Mouse (Mus musculus) heart, postnatal 0 days (tissue): ENCODE results near the gene Ankrd44. TPM values are rescaled to one million over a fixed set of nuclear protein-coding genes. Genes with fewer than 3 reads are reported as not detected.

Experiments used
- ATAC-seq: fragments of 200-750 bp; cut with Nextera tagmentation; 2 replicates; pipeline ENCODE4 v1.8.0; 2017; ENCODE audit warnings: low read depth, moderate number of reproducible peaks, moderate library complexity; ENCODE audit not compliant: insufficient read depth
- DNase-seq: peaks from one replicate; pipeline ENCODE4 v3.0.0-alpha.2; 2016; ENCODE audit warnings: low spot score
- H3K27ac ChIP-seq: fragments of 300-500 bp; sonication (generic); 2 replicates; pipeline ENCODE4 v1.5.1; 2014; ENCODE audit warnings: low read depth, mild to moderate bottlenecking
- H3K27me3 ChIP-seq: fragments of 300-500 bp; sonication (generic); 2 replicates; pipeline ENCODE4 v1.6.1; 2014; ENCODE audit warnings: low read length, mixed read lengths; ENCODE audit not compliant: control insufficient read depth, insufficient read depth
- H3K36me3 ChIP-seq: fragments of 300-500 bp; sonication (generic); replicated peaks from 2 replicates; pipeline ENCODE4 v1.6.1; 2014; ENCODE audit warnings: low read length, mixed read lengths; ENCODE audit not compliant: control insufficient read depth, insufficient read depth
- H3K4me1 ChIP-seq: fragments of 300-500 bp; sonication (generic); 2 replicates; pipeline ENCODE4 v1.6.1; 2014; ENCODE audit warnings: antibody characterized with exemption; ENCODE audit not compliant: control insufficient read depth, insufficient read depth
- H3K4me2 ChIP-seq: fragments of 300-500 bp; sonication (generic); 2 replicates; pipeline ENCODE4 v1.6.1; 2014; ENCODE audit warnings: low read depth, mild to moderate bottlenecking, low read length, moderate library complexity
- H3K4me3 ChIP-seq: fragments of 300-500 bp; sonication (generic); 2 replicates; pipeline ENCODE4 v1.5.1; 2014; ENCODE audit warnings: low read depth, low read length
- H3K9ac ChIP-seq: fragments of 300-500 bp; sonication (generic); replicated peaks from 2 replicates; pipeline ENCODE4 v1.6.1; 2014; ENCODE audit warnings: low read depth, low read length, mixed read lengths
- H3K9me3 ChIP-seq: fragments of 300-500 bp; sonication (generic); replicated peaks from 2 replicates; pipeline ENCODE4 v1.6.1; 2016; ENCODE audit warnings: low read length; ENCODE audit not compliant: control insufficient read depth
- CTCF ChIP-seq: IDR thresholded peaks from 2 replicates; pipeline ENCODE4 v1.5.1; 2016; ENCODE audit warnings: antibody characterized with exemption, control low read depth, low read depth
- EP300 ChIP-seq: IDR thresholded peaks from 2 replicates; pipeline ENCODE4 v1.6.1; 2016; ENCODE audit warnings: antibody characterized with exemption, low read depth
- WGBS: fragments of 180-500 bp; shearing (Covaris S2); extraction: QIAGEN DNeasy Blood & Tissue Kit; methylation state at CpG from one replicate; pipeline ENCODE4 v1.1.7; 2014; 5-methylcytosine and 5-hydroxymethylcytosine counted together
- polyA plus RNA-seq: library from polyadenylated mRNA; unstranded; fragments of >200 nt; fragmentation: Nextera tagmentation; extraction: Ambion mirVana; gene quantifications from 2 replicates; pipeline ENCODE4 v1.2.1, GENCODE M21; 2015
- total RNA-seq: library from RNA; depleted of rRNA; stranded (reverse); fragments of >200 nt; gene quantifications from 2 replicates; pipeline ENCODE4 v1.2.3, GENCODE M21; 2014; ENCODE audit warnings: low replicate concordance

Ankrd44 gene
- total and polyA plus RNA-seq, 2 experiments from 2014 or later = 3.3 to 9.6 TPM

DNA sequence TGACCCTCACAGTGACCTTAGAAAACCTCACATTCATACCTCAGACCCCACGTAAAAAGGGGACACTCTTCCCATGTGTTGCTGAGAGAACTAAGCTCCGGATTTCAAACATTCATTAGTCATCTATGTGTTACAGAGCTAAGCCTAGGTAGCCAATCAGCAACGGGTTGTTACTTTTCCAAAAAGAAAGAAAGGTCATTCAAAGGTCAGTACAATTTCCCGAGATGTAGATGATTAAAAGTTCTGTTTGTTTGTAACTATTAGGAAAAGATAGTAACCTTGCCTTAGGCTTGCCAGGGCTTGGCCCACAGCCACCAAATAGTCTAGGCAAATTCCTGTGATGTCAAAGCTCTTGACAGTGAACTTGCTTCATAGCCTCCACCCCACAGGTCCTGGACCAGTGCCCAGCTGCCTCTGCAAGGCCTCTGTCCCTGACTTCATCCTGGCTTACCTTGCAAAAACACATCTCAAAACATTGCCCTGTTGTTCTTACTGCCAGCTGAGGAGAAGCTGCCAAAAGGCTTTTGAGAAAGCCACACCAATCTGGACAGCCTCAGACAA is 99.7 kb downstream of the Ankrd44 start:
- no peak overlapping the region for H3K4me2 ChIP-seq
- 0 out of 2 replicates have a peak, but pooled peaks have one; percentile 54 for TF ChIP-seq EP300
- no peak for TF ChIP-seq CTCF
- peaks cover 36% of the 10 kb centered on the region for H3K4me1 ChIP-seq
- DNase-seq = peak; percentile 90
- WGBS = 14% methylated on average over 4 of the region's 4 CpGs
- peak; percentile 87 for ATAC-seq
- H3K36me3 ChIP-seq = no peaks in the 10 kb centered on the region
- H3K4me3 ChIP-seq = no peak overlapping the region
- peak overlapping the region; percentile 77 for H3K27ac ChIP-seq
- H3K9me3 ChIP-seq = no peaks in the 10 kb centered on the region
- no peaks in the 10 kb centered on the region for H3K27me3 ChIP-seq
- no peak overlapping the region for H3K9ac ChIP-seq

DNA sequence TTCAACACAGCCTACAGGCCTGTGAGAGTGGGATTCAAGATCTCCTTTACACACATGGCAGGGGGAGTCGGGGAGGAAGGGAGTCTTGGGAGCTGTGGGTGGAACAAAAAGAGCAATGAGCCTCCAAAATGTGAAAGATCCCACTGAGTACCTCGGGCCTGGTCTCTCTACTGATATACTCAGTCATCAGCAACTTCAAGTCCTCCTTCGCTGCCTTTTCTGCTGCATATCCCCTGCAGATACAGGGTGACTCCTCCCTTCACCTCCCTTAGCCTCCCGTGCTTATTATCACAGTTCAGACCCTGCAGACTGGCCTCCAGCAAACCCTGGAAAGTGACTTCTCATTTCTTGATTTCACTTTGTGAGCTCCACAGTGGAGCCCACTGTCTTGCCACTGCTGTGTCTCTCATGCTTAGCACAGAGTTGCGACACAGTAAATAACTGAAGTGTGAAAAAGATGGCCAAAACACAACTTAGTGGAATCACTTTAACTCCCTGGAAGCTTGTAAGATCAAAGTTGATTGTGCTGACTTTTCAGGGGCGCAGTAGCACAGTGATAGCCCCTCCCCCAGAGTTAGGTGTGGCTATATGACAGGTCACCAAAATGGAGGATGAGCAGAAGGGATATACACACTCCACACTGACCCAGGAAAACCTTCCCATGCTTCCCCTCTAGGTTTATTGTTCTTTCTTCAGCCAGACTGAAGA is 100.3 kb downstream of the Ankrd44 start:
- DNase-seq = no peak
- Histone ChIP-seq H3K9ac (no peak overlapping the region), H3K9me3 (no peaks in the 10 kb centered on the region), H3K4me1 (peaks cover 36% of the 10 kb centered on the region), H3K4me2 (no peak overlapping the region), H3K36me3 (no peaks in the 10 kb centered on the region), H3K27ac (peak overlapping the region; percentile 77), H3K27me3 (no peaks in the 10 kb centered on the region), H3K4me3 (no peak overlapping the region)
- WGBS = 55% methylated on average over 6 of the region's 6 CpGs
- TF ChIP-seq CTCF (no peak), EP300 (no peak)
- no peak for ATAC-seq

DNA sequence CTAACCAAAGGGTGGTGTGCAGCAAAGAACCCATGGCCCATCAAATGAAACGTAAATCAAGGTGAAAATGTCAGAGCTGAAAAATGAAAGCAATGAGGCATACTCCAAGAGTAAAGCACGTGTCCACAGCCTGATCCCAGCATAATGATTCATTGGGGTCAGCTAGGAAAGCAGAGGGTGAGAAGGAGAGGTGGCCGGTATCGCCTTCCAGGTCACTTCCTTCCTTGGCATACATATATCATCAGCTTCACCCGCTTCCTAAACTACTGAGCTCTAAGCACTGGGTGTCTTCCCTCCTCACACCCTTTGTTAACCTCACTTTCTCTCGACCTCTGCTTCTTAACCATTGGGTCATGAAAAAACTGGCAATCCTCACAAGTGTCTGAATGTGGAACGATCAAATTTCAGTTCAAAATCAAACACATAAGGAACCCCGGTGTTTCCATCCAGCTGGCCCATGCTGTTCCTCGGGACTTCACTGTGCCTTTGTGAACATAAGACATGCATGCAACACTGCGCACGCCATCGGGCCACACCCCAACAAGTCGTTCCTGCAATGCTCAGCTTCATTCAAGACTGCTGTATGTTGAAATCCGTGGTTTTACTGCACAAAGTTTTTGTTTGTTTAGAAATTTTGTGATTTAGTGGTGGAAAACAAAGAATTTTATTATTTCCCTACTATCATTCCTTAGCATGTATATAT is 101.9 kb downstream of the Ankrd44 start:
- no peak overlapping the region for H3K9ac ChIP-seq
- no peaks in the 10 kb centered on the region for H3K9me3 ChIP-seq
- ATAC-seq = no peak
- TF ChIP-seq CTCF (no peak), EP300 (no peak)
- no peak overlapping the region for H3K4me2 ChIP-seq
- no peak overlapping the region for H3K27ac ChIP-seq
- 81% methylated on average over 14 of the region's 14 CpGs for WGBS
- H3K27me3 ChIP-seq = no peaks in the 10 kb centered on the region
- peaks cover 25% of the 10 kb centered on the region; the same call in 1 of the 2 replicates for H3K4me1 ChIP-seq
- H3K4me3 ChIP-seq = no peak overlapping the region
- no peak for DNase-seq
- no peaks in the 10 kb centered on the region for H3K36me3 ChIP-seq

DNA sequence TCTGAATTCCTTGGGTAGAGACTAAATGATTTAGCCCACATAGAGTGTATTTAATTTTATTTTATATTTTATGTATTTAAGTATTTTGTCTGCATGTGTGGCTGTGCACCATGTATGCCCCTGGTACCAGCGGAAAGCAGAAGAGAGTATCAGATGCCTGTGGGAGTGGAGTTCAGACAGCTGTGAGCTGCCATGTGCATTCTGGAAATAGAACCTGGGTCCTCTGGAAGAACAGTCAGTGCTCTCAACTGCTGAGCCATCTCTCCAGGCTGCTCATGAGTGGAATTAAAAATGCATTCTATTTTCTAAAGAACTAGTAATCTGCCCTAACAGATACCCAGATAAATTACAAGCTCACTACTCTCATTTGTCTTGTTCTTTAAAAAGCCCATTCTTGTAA is 104.4 kb downstream of the Ankrd44 start:
- Histone ChIP-seq H3K9ac (no peak overlapping the region), H3K4me1 (peaks cover 12% of the 10 kb centered on the region; the same call in 1 of the 2 replicates), H3K36me3 (no peaks in the 10 kb centered on the region), H3K4me3 (no peak overlapping the region), H3K4me2 (no peak overlapping the region), H3K9me3 (no peaks in the 10 kb centered on the region), H3K27me3 (no peaks in the 10 kb centered on the region), H3K27ac (no peak overlapping the region)
- WGBS = 72% methylated on average over 1 of the region's 1 CpGs
- ATAC-seq (no peak), DNase-seq (no peak)
- TF ChIP-seq CTCF = no peak
- no peak for TF ChIP-seq EP300

DNA sequence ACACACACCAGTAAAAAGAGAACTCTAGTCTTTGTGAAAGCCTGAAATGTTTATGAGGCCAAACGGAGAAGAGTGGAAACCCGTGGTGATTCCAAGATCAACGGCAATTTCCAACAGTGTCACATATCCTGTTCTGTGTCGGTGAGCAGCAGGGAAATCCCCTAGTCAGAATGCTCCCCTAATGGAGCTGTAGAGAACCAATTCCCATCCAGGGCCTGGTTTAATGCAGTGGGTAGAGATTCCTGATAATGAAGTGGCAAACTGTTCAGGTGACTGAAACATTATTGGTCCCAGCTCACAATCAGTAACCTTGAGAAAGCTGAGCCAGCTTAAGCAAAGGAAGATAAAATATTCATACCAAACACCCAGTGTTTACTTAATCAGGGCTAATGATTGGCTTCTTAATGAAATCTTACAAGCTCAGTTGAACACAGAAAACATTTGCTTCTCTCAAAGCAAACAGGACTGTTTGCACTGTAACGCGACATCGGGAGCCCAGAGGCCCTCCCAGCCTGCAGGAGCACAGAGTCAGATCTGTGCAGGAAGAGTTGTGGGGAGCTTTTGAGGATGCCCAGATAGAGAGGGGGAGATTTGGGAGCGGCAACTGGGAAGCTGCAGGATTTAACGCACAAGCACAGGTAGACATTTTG is 110.9 kb downstream of the Ankrd44 start:
- Histone ChIP-seq H3K4me1 (no peaks in the 10 kb centered on the region), H3K9ac (no peak overlapping the region), H3K27me3 (no peaks in the 10 kb centered on the region), H3K27ac (no peak overlapping the region), H3K4me3 (no peak overlapping the region), H3K4me2 (no peak overlapping the region), H3K9me3 (no peaks in the 10 kb centered on the region), H3K36me3 (no peaks in the 10 kb centered on the region)
- ATAC-seq (no peak), DNase-seq (no peak)
- no peak for TF ChIP-seq CTCF
- TF ChIP-seq EP300 = no peak
- WGBS = 62% methylated on average over 9 of the region's 9 CpGs
